Mouse (Mus musculus) spleen, postnatal 4 days (tissue): ENCODE results near the gene Smpd2.

Source experiments
- DNase-seq, 2 experiments: peaks; one replicate each; pipeline ENCODE4 v3.0.0; 2022; ENCODE audit warnings: low spot score in 2 of 2

Gene Smpd2

DNA sequence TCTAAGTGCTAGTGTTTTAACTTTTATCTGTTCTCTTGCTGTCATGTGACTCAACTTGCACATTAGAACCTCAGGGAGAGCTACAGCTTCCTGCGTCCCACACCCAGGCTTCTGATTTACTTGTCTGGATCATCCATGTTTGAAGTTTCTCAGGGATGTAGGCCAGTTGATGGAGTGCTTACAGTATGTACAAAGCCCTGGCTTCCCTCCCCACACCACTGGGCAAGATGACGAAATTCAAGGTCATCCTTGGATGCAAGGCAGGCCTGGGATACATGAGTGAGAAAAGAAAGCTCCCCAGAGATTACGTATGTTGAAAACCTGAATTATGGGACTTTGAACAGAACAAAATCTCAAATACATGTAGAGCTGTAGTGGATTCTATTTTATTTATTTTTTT is 37.4 kb downstream of the Smpd2 start:
- DNase-seq = no peak

DNA sequence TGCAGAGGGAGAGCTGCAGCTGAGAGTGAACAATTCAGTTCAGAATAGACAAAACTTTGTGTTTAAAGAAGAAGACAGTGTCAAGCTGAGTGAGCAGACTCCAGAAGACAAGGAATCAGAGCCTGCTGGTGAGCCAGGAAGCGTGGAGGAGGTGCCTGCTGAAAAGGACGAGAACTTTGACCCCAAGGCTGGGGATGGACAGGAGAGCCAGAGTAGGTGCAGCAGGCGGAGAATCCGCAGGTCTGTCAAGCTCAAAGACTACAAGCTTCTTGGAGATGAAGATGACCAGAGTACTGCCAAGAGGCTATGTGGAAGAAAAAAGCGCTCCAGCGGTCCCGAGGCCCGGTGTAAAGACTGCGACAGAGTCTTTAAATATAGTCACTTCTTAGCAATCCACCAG is 38.5 kb downstream of the Smpd2 start:
- DNase-seq = no peak

DNA sequence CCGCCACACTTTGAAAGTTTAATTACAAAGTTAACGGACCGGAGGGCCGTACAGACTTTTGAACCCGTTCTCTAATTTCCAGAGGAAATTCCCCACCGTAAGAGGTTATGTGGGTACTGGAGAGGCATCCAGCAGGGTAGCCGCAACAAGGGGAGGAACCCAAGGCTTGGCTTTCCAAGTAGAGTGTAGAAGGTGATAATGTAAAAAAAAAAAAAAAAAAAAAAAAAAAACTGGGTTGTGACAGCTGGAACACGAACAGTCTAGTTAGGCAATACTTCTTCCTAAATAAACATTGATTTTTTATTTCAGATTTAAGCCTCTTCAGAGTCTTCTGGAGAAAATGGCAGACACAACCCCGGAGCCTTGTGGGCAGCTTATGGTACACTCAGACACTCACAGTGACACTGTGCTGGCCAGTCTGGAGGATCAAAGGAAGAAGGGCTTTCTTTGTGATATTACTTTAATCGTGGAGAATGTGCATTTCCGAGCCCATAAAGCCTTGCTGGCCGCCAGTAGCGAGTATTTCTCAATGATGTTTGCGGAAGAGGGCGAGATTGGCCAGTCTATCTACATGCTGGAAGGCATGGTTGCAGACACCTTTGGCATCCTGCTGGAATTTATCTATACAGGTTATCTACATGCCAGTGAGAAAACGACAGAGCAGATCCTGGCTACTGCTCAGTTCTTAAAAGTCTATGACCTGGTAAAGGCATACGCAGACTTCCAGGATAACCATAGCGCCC is 39.2 kb downstream of the Smpd2 start:
- DNase-seq = no peak

DNA sequence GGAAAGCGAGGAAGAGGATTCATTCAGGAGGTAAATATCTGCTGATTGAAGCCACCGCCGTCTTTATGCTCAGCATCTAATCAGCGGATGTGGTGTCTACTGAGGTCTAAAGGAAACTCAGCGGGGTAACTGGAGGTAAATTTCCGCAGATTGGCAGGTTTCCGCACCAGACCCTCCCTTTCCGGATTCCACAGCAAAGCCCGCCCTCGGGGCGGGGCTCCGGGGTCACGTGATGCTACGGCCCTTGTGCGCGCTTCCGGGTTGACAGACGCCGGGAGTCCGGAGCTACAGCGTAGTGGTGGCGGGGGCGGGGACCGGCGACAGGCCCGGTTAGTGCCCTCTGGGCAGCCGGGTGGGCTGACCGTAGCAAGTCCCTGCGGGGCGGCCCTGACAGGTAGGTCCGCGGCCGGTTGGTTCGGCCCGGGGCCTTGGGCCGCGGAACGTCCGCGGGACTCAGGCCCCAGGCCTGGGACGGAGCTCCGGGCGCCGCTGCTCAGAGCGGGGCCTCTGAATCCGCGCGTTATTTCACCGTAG is 40.0 kb downstream of the Smpd2 start, which contains the start of gene Zbtb24:
TSS of gene Zbtb24 (plus strand) at position 247 of the 534 bp plus-strand sequence.
- DNase-seq = peak; percentile 96 to 98

DNA sequence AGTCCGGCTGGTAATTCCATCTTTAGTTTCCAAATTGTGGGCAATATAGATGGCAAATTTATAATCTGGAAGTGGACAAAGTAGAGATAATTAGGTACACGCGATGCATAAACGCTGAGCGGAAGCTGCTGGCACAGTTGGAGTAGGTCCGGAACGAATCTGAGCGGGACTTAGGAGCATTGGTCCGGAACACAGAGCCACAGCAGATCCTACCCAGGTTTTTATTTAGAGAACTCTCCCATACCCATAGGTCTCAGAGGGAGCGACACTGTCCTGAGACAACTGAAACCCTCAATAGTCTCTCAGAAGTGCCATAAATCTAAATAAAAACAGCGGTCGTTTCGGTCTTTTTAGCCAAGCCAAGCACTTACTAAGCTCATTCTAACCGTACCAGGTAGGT is 40.5 kb downstream of the Smpd2 start:
- DNase-seq = no peak

DNA sequence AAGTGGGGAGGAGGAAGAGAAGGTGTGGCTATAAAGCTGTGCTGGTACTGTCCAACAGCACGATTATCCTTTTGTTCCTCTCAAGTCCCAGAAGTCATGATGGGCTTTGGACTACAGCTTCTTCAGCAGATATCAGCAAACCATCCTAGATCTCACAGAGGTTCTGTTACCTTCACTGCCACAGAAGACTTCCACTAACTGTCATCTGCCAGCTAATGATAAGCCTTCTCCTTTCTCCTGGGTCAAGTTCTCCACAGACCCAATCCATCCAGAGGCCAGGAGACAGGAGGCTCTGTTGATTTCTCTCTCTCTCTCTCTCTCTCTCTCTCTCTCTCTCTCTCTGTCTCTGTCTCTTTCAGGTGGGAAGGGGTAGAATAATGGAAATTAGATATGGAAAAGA is 42.0 kb downstream of the Smpd2 start:
- no peak for DNase-seq
